Mouse (Mus musculus): ENCODE measurements at regions not wholly inside any gene's neighbourhood (a gene's known extent, or its start where the extent isn't known, plus 50 kb on each side); places are given as distances from the start of the nearest gene placed in this dataset.

- TF ChIP-seq RAD21 (IDR thresholded peaks at IDR 0.05; ENCODE audit: low read depth, low read length) (no peak), CTCF (conservative IDR thresholded peaks at IDR 0.05 in 1 of 2, IDR thresholded peaks at IDR 0.05 in 1 of 2; ENCODE audit: low read depth in 2 of 2, low read length in 2 of 2) (no peak)
These were observed 570.5 kb upstream of the Adamts9 start for GRCm38 (mm10) chr6:93513818-93514217.
